Mouse (Mus musculus): Measurements from ENCODE around the gene Dync1i1.

DNA sequence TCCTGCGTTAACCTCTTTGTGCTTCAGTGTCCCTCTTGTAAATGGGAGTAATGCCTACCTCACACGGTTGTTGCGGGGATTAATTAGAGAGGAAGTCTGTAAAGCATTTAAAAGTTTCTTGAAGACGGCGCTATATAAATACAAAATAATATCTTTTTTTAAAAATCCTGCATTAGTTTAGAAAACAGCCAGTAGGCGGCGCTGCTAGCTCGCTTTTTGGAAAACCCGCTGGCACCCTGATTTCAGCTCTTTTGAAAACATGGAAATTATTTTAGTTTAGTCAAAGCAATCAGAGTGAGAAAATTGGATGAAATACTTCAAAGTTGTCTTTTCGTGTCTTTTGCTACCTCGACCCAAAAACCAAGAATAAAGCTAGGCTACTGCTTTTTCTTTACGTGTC lies 132.9 kb downstream of the Dync1i1 start:
- no peak for TF ChIP-seq EP300 (IDR thresholded peaks at IDR 0.05; ENCODE audit: low read depth)
- TF ChIP-seq CTCF (IDR thresholded peaks at IDR 0.05; ENCODE audit: low read depth) = peak; percentile 67

Data from liver, postnatal 0 days (tissue).